Mouse (Mus musculus) CH12.LX (cell line): ENCODE measurements at regions not wholly inside any gene's neighbourhood (a gene's known extent, or its start where the extent isn't known, plus 50 kb on each side); places are given as distances from the start of the nearest gene placed in this dataset.

Experiments used
- DNase-seq: peaks from one replicate; pipeline ENCODE4 v3.0.0-alpha.2; 2013; ENCODE audit errors: extremely low read depth
- H3K27ac ChIP-seq: 2 replicates; pipeline ENCODE4 v1.5.1; 2012; ENCODE audit warnings: low read depth, mild to moderate bottlenecking, control low read depth, moderate library complexity; ENCODE audit not compliant: insufficient read depth
- H3K27me3 ChIP-seq: replicated peaks from 2 replicates; pipeline ENCODE3; 2012; ENCODE audit warnings: inconsistent platforms
- H3K36me3 ChIP-seq, 2 experiments: replicated peaks in 1 of 2; 2 replicates each; pipeline versions ENCODE3 to v1.6.1; 2012; ENCODE audit warnings: inconsistent platforms in 1 of 2, low read length in 1 of 2, mild to moderate bottlenecking in 1 of 2, mixed read lengths in 1 of 2, moderate library complexity in 1 of 2; ENCODE audit not compliant: control insufficient read depth in 1 of 2, insufficient read depth in 1 of 2
- H3K4me1 ChIP-seq, 2 experiments: 2 replicates each; pipeline ENCODE4 v1.6.1; 2012; ENCODE audit warnings: inconsistent platforms in 1 of 2, moderate library complexity in 1 of 2; ENCODE audit not compliant: insufficient read depth in 2 of 2, control insufficient read depth in 1 of 2
- H3K4me2 ChIP-seq: 2 replicates; pipeline ENCODE4 v1.6.1; 2012; ENCODE audit warnings: low read depth, mild to moderate bottlenecking, control low read depth; ENCODE audit not compliant: poor library complexity, insufficient read depth, severe bottlenecking
- H3K4me3 ChIP-seq, 3 experiments: fragments of 150-350 bp in 1 of 3; sonication (generic) in 1 of 3; replicated peaks in 1 of 3; 2 replicates each; pipeline versions ENCODE3 to v1.5.1; 2011 to 2012; ENCODE audit warnings: low read depth in 2 of 3, low read length in 2 of 3, mild to moderate bottlenecking in 2 of 3, moderate library complexity in 2 of 3, control low read depth in 1 of 3, improper control_type of control experiment in 1 of 3, inconsistent platforms in 1 of 3, mixed read lengths in 1 of 3; ENCODE audit not compliant: poor library complexity in 1 of 3
- H3K79me2 ChIP-seq: replicated peaks from 2 replicates; pipeline ENCODE4 v1.6.1; 2012; ENCODE audit warnings: mild to moderate bottlenecking, moderate library complexity; ENCODE audit not compliant: control insufficient read depth, poor library complexity, insufficient read depth, severe bottlenecking; ENCODE audit errors: extremely low read depth
- H3K9ac ChIP-seq: 2 replicates; pipeline ENCODE4 v1.6.1; 2012; ENCODE audit warnings: low read depth, mild to moderate bottlenecking, control low read depth, moderate library complexity; ENCODE audit not compliant: insufficient read depth
- H3K9me3 ChIP-seq: replicated peaks from 2 replicates; pipeline ENCODE3; 2012; ENCODE audit warnings: low read length, inconsistent platforms, mixed read lengths
- BHLHE40 ChIP-seq: IDR thresholded peaks from 2 replicates; pipeline ENCODE4 v1.6.1; 2011; ENCODE audit warnings: mild to moderate bottlenecking, low read depth, low read length, improper control_type of control experiment
- CHD1 ChIP-seq: IDR thresholded peaks from 2 replicates; pipeline ENCODE4 v1.6.1; 2012; ENCODE audit warnings: low read depth, low read length, improper control_type of control experiment, inconsistent platforms
- CHD2 ChIP-seq: IDR thresholded peaks from 2 replicates; pipeline ENCODE4 v1.6.1; 2011; ENCODE audit warnings: low read length, improper control_type of control experiment
- E2F4 ChIP-seq: IDR thresholded peaks from 2 replicates; pipeline ENCODE4 v1.6.1; 2011; ENCODE audit warnings: low read depth, low read length, improper control_type of control experiment; ENCODE audit not compliant: insufficient replicate concordance
- ETS1 ChIP-seq: conservative IDR thresholded peaks from 2 replicates; pipeline ENCODE4 v1.6.1; 2012; ENCODE audit warnings: low read depth, mild to moderate bottlenecking, inconsistent platforms, low read length, improper control_type of control experiment, moderate library complexity
- GABPA ChIP-seq: IDR thresholded peaks from 2 replicates; pipeline ENCODE4 v1.6.1; 2012; ENCODE audit warnings: low read depth, low read length, improper control_type of control experiment, inconsistent platforms; ENCODE audit not compliant: insufficient replicate concordance
- HCFC1 ChIP-seq: IDR thresholded peaks from 2 replicates; pipeline ENCODE4 v1.6.1; 2012; ENCODE audit warnings: low read depth, mild to moderate bottlenecking, inconsistent platforms, low read length, improper control_type of control experiment
- JUND ChIP-seq: conservative IDR thresholded peaks from 2 replicates; pipeline ENCODE4 v1.6.1; 2011; ENCODE audit warnings: low read depth, low read length, improper control_type of control experiment
- MAFK ChIP-seq: IDR thresholded peaks from 2 replicates; pipeline ENCODE4 v1.6.1; 2011; ENCODE audit warnings: low read length, improper control_type of control experiment; ENCODE audit not compliant: insufficient replicate concordance
- RAD21 ChIP-seq: IDR thresholded peaks from 2 replicates; pipeline ENCODE4 v1.6.1; 2011; ENCODE audit warnings: low read depth, mild to moderate bottlenecking, low read length, improper control_type of control experiment, moderate library complexity
- RCOR1 ChIP-seq: conservative IDR thresholded peaks from 2 replicates; pipeline ENCODE4 v1.6.1; 2012; ENCODE audit warnings: low read depth, mild to moderate bottlenecking, inconsistent platforms, low read length, improper control_type of control experiment
- SIN3A ChIP-seq: IDR thresholded peaks from 2 replicates; pipeline ENCODE4 v1.6.1; 2012; ENCODE audit warnings: low read length, improper control_type of control experiment, inconsistent platforms
- SMC3 ChIP-seq: IDR thresholded peaks from 2 replicates; pipeline ENCODE4 v1.6.1; 2011; ENCODE audit warnings: low read depth, low read length, improper control_type of control experiment
- TBP ChIP-seq: conservative IDR thresholded peaks from 2 replicates; pipeline ENCODE4 v1.6.1; 2011; ENCODE audit warnings: low read depth, low read length, improper control_type of control experiment
- TCF12 ChIP-seq: IDR thresholded peaks from 2 replicates; pipeline ENCODE4 v1.6.1; 2014; ENCODE audit warnings: low read depth, mild to moderate bottlenecking, inconsistent platforms, low read length, improper control_type of control experiment
- ZKSCAN1 ChIP-seq: IDR thresholded peaks from 2 replicates; pipeline ENCODE4 v1.6.1; 2012; ENCODE audit warnings: low read depth, inconsistent platforms, low read length, improper control_type of control experiment, borderline replicate concordance
- ZNF384 ChIP-seq: IDR thresholded peaks from 2 replicates; pipeline ENCODE4 v1.6.1; 2012; ENCODE audit warnings: low read depth, low read length, improper control_type of control experiment, inconsistent platforms
- dilution Hi-C: fragments of 300-500 bp; cut with MboI; formaldehyde crosslinking; loops from 2 replicates; pipeline ENCODE4 v1.14.3; 2020; ENCODE audit warnings: low sequenced_read_pairs; ENCODE audit not compliant: extremely low pct_unique_long_range_greater_than_20kb, extremely low pct_ligation_motif_present
- in situ Hi-C: fragments of 300-500 bp; cut with MboI; formaldehyde crosslinking; loops from 3 replicates; pipeline ENCODE4 v1.14.3; 2019; ENCODE audit warnings: low sequenced_read_pairs, low pct_ligation_motif_present, low pct_unique_long_range_greater_than_20kb, mixed read lengths

DNA sequence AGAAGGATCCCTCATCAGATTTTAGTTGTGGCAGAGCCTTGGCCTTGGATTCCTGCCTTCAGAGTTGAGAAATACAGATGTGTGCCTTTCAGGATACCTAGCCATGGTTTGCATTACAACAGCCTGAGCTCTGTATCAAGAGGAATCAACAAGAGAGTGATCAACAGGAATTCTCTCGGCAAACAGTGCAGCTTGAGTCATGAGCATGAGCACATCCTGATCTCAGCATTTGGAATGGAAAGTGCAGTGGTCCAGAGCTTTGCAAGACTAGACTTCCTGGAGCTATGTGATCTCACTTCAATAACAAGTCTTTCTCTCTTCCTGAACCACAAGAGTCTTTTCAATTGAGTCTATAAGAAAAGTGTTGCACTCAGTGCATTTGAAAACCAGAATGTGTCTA is 578.2 kb upstream of the Sox11 start:
- no peak overlapping the region for H3K4me3 ChIP-seq
- no peaks in the 10 kb centered on the region for H3K27me3 ChIP-seq
- in situ Hi-C loops, result no loop called here

GRCm38 (mm10) chr12:27916401-27916920 is 574.1 kb upstream of the Sox11 start:
- Histone ChIP-seq H3K4me1 (no peaks in the 10 kb centered on the region), H3K4me3 (no peak overlapping the region), H3K36me3 (no peaks in the 10 kb centered on the region), H3K79me2 (no peaks in the 10 kb centered on the region), H3K9ac (no peak overlapping the region), H3K9me3 (peaks cover 66% of the 10 kb centered on the region), H3K4me2 (no peak overlapping the region), H3K27ac (no peak overlapping the region), H3K27me3 (no peaks in the 10 kb centered on the region)
- TF ChIP-seq GABPA (no peak), MAFK (no peak), CHD1 (no peak), CHD2 (no peak)
- DNase-seq, result no peak
- dilution Hi-C loops (no loop called here), in situ Hi-C loops (no loop called here)

More for the DNA sequence above, 578.2 kb upstream of the Sox11 start:
- H3K9ac ChIP-seq, result no peak overlapping the region
- dilution Hi-C loops, result no loop called here
- H3K9me3 ChIP-seq, result peaks cover 67% of the 10 kb centered on the region
- H3K36me3 ChIP-seq, result no peaks in the 10 kb centered on the region
- no peak overlapping the region for H3K4me2 ChIP-seq
- no peak for DNase-seq
- no peaks in the 10 kb centered on the region for H3K4me1 ChIP-seq
- TF ChIP-seq HCFC1, result no peak
- TF ChIP-seq GABPA, result no peak
- no peak for TF ChIP-seq SMC3
- no peak for TF ChIP-seq RCOR1
- no peak for TF ChIP-seq ZKSCAN1
- TF ChIP-seq MAFK, result no peak
- no peak for TF ChIP-seq TCF12
- no peak for TF ChIP-seq SIN3A
- TF ChIP-seq RAD21, result no peak
- TF ChIP-seq CHD1, result no peak
- TF ChIP-seq E2F4, result no peak
- TF ChIP-seq BHLHE40, result no peak
- no peak for TF ChIP-seq ETS1
- no peak for TF ChIP-seq TBP
- TF ChIP-seq JUND, result no peak
- TF ChIP-seq ZNF384, result no peak
- TF ChIP-seq, all 38 proteins: peak for 0
- no peaks in the 10 kb centered on the region for H3K79me2 ChIP-seq
- no peak overlapping the region for H3K27ac ChIP-seq
